Mouse (Mus musculus) stomach, embryonic 15.5 days (tissue): Measurements from ENCODE around the gene Depdc1b. TPM values are rescaled to one million over a fixed set of nuclear protein-coding genes. Genes with fewer than 3 reads are reported as not detected.

ENCODE experiments used
- ATAC-seq: fragments of 200-750 bp; cut with Nextera tagmentation; 2 replicates; pipeline ENCODE4 v1.8.0; 2017; ENCODE audit warnings: low read depth, moderate number of reproducible peaks, moderate TSS enrichment; ENCODE audit not compliant: insufficient read depth, low FRiP score
- H3K27ac ChIP-seq: fragments of 300-500 bp; sonication (generic); 2 replicates; pipeline ENCODE4 v1.5.1; 2015; ENCODE audit warnings: mild to moderate bottlenecking, inconsistent platforms
- H3K27me3 ChIP-seq: fragments of 300-500 bp; sonication (generic); replicated peaks from 2 replicates; pipeline ENCODE4 v1.6.1; 2015; ENCODE audit warnings: inconsistent platforms
- H3K36me3 ChIP-seq: fragments of 300-500 bp; sonication (generic); 2 replicates; pipeline ENCODE4 v1.6.1; 2015; ENCODE audit warnings: inconsistent platforms
- H3K4me1 ChIP-seq: fragments of 300-500 bp; sonication (generic); 2 replicates; pipeline ENCODE4 v1.6.1; 2015; ENCODE audit warnings: inconsistent platforms
- H3K4me2 ChIP-seq: fragments of 300-500 bp; sonication (generic); 2 replicates; pipeline ENCODE4 v1.6.1; 2015; ENCODE audit warnings: mild to moderate bottlenecking, inconsistent platforms
- H3K4me3 ChIP-seq: fragments of 300-500 bp; sonication (generic); replicated peaks from 2 replicates; pipeline ENCODE4 v1.5.1; 2015; ENCODE audit warnings: inconsistent platforms
- H3K9ac ChIP-seq: fragments of 300-500 bp; sonication (generic); 2 replicates; pipeline ENCODE4 v1.6.1; 2015; ENCODE audit warnings: inconsistent platforms
- H3K9me3 ChIP-seq: fragments of 300-500 bp; sonication (generic); 2 replicates; pipeline ENCODE4 v1.6.1; 2016; ENCODE audit warnings: inconsistent platforms
- WGBS: fragments of 180-500 bp; shearing (Covaris S2); methylation state at CpG from one replicate; pipeline ENCODE4 v1.1.7; 2015; 5-methylcytosine and 5-hydroxymethylcytosine counted together
- polyA plus RNA-seq: library from polyadenylated mRNA; unstranded; fragments of >200 nt; fragmentation: Nextera tagmentation; extraction: Ambion mirVana; gene quantifications from 2 replicates; pipeline ENCODE4 v1.2.1, GENCODE M21; 2015

The Depdc1b gene
- polyA plus RNA-seq, 1 experiment from 2014 or later, result 6.9 TPM

DNA sequence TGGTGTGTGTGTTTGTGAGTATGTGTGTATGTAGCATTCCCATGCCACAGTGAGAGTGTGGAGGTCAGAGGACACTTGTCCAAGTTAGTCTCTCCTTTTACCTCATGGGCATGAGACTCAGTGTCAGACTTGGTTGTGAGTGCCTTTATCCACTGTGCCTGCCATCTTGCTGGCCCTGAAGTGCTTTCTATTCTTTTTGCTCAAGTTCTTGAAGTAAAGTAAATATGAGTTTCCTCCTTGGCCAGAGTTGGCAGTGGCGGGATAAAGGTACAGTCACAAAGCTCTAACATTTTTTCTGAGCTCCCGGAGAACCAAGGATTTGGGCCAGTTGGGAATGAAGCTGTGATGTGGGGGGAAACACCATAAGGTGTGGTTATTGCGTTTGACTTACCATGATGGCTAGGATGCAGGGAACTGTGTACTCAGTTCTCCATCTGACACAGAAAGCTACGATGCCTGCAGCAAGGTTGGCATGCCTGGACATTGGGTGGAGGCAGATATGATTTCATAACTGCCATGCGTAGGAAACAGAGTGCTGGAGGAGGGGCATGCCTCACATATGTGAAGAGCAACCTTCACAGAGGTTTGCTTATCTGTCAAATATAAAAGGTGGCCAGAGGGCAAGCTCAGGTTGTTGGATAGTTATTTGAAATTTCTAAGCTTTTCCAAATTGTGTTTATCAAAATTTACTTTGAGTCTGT is 54.3 kb downstream of the Depdc1b start:
- Histone ChIP-seq H3K4me2 (no peak overlapping the region), H3K27me3 (no peaks in the 10 kb centered on the region), H3K27ac (no peak overlapping the region), H3K9ac (no peak overlapping the region), H3K9me3 (no peaks in the 10 kb centered on the region), H3K4me3 (no peak overlapping the region), H3K36me3 (peaks cover 10% of the 10 kb centered on the region; the same call in 1 of the 2 replicates), H3K4me1 (no peaks in the 10 kb centered on the region)
- WGBS, result 81% methylated on average over 5 of the region's 5 CpGs
- ATAC-seq, result no peak

- Histone ChIP-seq H3K27me3 (no peaks in the 10 kb centered on the region), H3K36me3 (peaks cover 8% of the 10 kb centered on the region; the same call in 1 of the 2 replicates), H3K9ac (no peak overlapping the region), H3K27ac (no peak overlapping the region), H3K4me3 (no peak overlapping the region), H3K4me2 (no peak overlapping the region), H3K4me1 (no peaks in the 10 kb centered on the region), H3K9me3 (no peaks in the 10 kb centered on the region)
- WGBS, result 70% methylated on average over 9 of the region's 9 CpGs
- ATAC-seq, result no peak
Observed at GRCm38 (mm10) chr13:108371352-108371921, 55.3 kb downstream of the Depdc1b start.

- Histone ChIP-seq H3K4me1 (no peaks in the 10 kb centered on the region), H3K27ac (no peak overlapping the region), H3K36me3 (peaks cover 8% of the 10 kb centered on the region; the same call in 1 of the 2 replicates), H3K9ac (no peak overlapping the region), H3K9me3 (no peaks in the 10 kb centered on the region), H3K4me3 (no peak overlapping the region), H3K27me3 (no peaks in the 10 kb centered on the region), H3K4me2 (no peak overlapping the region)
- WGBS, result 94% methylated on average over 1 of the region's 1 CpGs
- ATAC-seq, result no peak
Observed at GRCm38 (mm10) chr13:108373231-108373630, 57.1 kb downstream of the Depdc1b start.

DNA sequence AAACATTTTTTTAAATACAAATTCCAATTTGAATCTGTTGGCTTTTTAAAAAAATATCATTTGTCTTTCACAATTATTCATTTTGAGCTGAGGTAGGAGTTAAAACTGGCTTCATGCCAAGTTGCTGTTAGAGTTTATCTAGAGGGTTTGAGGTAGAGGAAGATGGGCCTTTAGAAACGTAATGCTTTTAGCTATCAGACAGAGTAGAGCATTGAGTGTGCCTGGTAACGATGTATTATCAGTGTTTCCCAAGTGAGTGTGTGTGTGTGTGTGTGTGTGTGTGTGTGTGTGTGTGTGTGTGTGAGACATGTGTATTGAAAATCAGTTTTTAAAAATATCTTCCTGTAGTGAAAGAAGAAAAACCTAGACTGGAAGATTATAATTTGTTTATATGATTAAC is 60.5 kb downstream of the Depdc1b start:
- Histone ChIP-seq H3K4me2 (no peak overlapping the region), H3K36me3 (peaks cover 8% of the 10 kb centered on the region; the same call in 1 of the 2 replicates), H3K9me3 (no peaks in the 10 kb centered on the region), H3K27ac (no peak overlapping the region), H3K4me1 (no peaks in the 10 kb centered on the region), H3K9ac (no peak overlapping the region), H3K27me3 (no peaks in the 10 kb centered on the region), H3K4me3 (no peak overlapping the region)
- 60% methylated on average over 2 of the region's 2 CpGs for WGBS
- no peak for ATAC-seq

DNA sequence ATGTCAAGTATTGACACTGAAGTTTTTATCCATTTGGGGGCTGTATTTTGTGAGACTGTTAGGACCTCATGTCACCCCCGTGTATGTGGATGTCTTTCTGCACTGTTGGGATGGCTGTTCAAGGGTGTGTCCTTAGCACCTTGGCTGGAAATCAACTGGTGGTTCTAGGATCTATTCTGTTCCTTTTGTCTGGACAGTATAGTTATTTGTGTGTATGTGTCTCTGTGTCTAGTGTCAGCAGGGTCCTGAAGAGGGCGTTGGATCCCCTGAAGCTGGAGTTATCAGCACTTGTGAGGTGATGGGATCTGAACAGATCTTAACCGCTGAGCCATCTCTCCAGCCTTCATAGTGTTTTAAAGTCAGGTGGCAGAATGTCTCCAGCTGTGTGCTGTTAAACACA is 65.0 kb downstream of the Depdc1b start:
- H3K4me2 ChIP-seq, result no peak overlapping the region
- H3K9ac ChIP-seq, result no peak overlapping the region
- no peaks in the 10 kb centered on the region for H3K27me3 ChIP-seq
- H3K4me1 ChIP-seq, result no peaks in the 10 kb centered on the region
- H3K9me3 ChIP-seq, result no peaks in the 10 kb centered on the region
- 91% methylated on average over 3 of the region's 3 CpGs for WGBS
- no peak overlapping the region for H3K4me3 ChIP-seq
- no peak overlapping the region for H3K27ac ChIP-seq
- no peak for ATAC-seq
- H3K36me3 ChIP-seq, result no peaks in the 10 kb centered on the region

DNA sequence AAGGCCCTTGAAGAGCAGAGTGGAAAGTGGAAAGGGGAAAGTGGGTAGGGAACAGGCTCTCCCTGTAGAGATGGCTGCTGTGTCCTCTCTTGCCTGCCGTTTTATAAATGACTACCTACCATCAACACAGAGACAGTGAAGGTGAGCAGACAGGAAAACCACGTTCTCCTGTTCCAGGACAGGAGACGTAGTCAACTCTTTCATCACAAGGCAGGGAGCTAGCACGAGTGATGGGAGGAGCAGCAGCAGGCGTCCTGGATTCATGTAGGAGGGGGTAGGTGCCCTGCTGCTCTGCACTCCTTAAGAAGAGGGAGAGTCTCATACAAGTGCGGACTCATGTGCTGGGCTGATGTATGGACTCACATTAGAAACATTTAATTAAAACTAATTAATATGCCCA is 66.9 kb downstream of the Depdc1b start:
- Histone ChIP-seq H3K27ac (no peak overlapping the region), H3K4me1 (no peaks in the 10 kb centered on the region), H3K27me3 (no peaks in the 10 kb centered on the region), H3K9me3 (no peaks in the 10 kb centered on the region), H3K9ac (no peak overlapping the region), H3K4me3 (no peak overlapping the region), H3K36me3 (no peaks in the 10 kb centered on the region), H3K4me2 (no peak overlapping the region)
- ATAC-seq, result no peak
- 81% methylated on average over 6 of the region's 6 CpGs for WGBS

GRCm38 (mm10) chr13:108386058-108386457 is 69.9 kb downstream of the Depdc1b start:
- Histone ChIP-seq H3K9me3 (no peaks in the 10 kb centered on the region), H3K9ac (no peak overlapping the region), H3K36me3 (no peaks in the 10 kb centered on the region), H3K27ac (no peak overlapping the region), H3K4me1 (no peaks in the 10 kb centered on the region), H3K4me2 (no peak overlapping the region), H3K4me3 (no peak overlapping the region), H3K27me3 (no peaks in the 10 kb centered on the region)
- ATAC-seq, result no peak
- 67% methylated on average over 9 of the region's 9 CpGs for WGBS

GRCm38 (mm10) chr13:108390565-108390964 is 74.4 kb downstream of the Depdc1b start:
- WGBS, result 10% methylated on average over 1 of the region's 1 CpGs
- H3K4me1 ChIP-seq, result no peaks in the 10 kb centered on the region
- no peaks in the 10 kb centered on the region for H3K9me3 ChIP-seq
- H3K4me3 ChIP-seq, result no peak overlapping the region
- H3K27ac ChIP-seq, result no peak overlapping the region
- H3K27me3 ChIP-seq, result no peaks in the 10 kb centered on the region
- H3K36me3 ChIP-seq, result no peaks in the 10 kb centered on the region
- H3K9ac ChIP-seq, result no peak overlapping the region
- no peak overlapping the region for H3K4me2 ChIP-seq
- no peak for ATAC-seq

DNA sequence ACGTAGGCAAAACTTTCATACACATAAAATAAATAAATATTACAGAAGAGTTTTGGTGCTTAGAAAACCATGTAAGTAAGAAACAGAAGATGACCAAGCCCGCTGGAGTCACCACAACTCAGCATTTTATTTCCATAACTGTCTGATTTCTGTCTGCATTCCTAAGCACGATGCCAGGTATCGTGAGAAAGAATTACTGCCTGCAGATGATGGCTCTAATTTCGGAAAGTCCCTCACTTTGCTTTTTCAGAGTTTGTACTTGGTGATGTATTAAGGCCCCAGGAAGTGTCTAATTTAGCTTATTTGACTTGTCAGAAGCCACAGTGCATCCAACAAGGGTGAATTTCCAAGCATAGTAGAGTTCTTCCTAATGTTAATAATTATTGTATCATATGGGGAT is 87.1 kb downstream of the Depdc1b start:
- no peak for ATAC-seq
- Histone ChIP-seq H3K27me3 (no peaks in the 10 kb centered on the region), H3K4me2 (no peak overlapping the region), H3K9me3 (no peaks in the 10 kb centered on the region), H3K27ac (no peak overlapping the region), H3K36me3 (no peaks in the 10 kb centered on the region), H3K4me1 (no peaks in the 10 kb centered on the region), H3K9ac (no peak overlapping the region), H3K4me3 (no peak overlapping the region)
- WGBS, result 87% methylated on average over 5 of the region's 5 CpGs

DNA sequence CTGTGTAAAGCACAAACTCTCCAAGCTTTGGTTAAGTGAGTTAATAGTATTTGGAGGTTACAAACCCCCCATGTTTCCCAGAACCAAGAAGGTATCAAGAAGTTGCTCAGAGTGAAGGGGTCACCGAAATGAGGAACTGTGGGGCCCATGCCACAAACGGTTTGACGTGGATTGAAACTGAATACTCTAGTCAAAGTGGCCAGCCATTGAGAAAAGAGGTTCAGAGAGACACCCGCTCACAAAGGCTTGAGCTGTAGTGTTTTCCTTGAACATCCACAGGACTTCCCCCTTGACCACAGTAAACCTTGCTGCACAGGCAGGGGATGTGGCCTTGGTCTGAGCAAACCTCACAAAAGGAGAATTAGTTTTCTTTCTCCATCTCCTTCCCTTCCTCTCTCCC is 88.2 kb downstream of the Depdc1b start:
- Histone ChIP-seq H3K27me3 (no peaks in the 10 kb centered on the region), H3K4me3 (no peak overlapping the region), H3K36me3 (no peaks in the 10 kb centered on the region), H3K9me3 (no peaks in the 10 kb centered on the region), H3K4me1 (no peaks in the 10 kb centered on the region), H3K4me2 (no peak overlapping the region), H3K27ac (no peak overlapping the region), H3K9ac (no peak overlapping the region)
- WGBS, result 91% methylated on average over 4 of the region's 4 CpGs
- ATAC-seq, result no peak

DNA sequence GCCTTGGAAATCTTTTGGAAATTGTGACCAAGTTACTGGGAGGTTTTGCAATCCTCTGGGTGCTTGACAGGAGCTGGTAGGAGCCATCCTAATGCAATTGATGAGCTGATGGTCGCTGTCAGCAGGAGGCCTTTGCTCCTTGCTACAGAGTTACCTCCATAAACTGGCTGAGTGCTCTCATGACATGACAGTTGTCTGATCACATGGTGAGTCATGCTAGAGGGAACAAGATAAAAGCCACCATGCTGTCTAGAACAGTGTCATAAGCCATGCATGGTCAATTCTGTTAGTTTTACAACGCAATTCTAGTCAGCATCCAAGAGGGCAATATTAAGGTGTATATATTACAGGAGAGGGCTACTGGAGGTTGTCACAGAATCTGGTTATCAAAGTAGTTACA is 99.3 kb downstream of the Depdc1b start:
- Histone ChIP-seq H3K36me3 (no peaks in the 10 kb centered on the region), H3K9ac (no peak overlapping the region), H3K4me3 (no peak overlapping the region), H3K27me3 (no peaks in the 10 kb centered on the region), H3K9me3 (no peaks in the 10 kb centered on the region), H3K4me1 (no peaks in the 10 kb centered on the region), H3K27ac (no peak overlapping the region), H3K4me2 (no peak overlapping the region)
- WGBS, result 79% methylated on average over 2 of the region's 2 CpGs
- ATAC-seq, result no peak

- no peak for ATAC-seq
- no peaks in the 10 kb centered on the region for H3K4me1 ChIP-seq
- no peaks in the 10 kb centered on the region for H3K9me3 ChIP-seq
- H3K9ac ChIP-seq, result no peak overlapping the region
- H3K4me2 ChIP-seq, result no peak overlapping the region
- no peaks in the 10 kb centered on the region for H3K27me3 ChIP-seq
- WGBS, result 64% methylated on average over 1 of the region's 1 CpGs
- H3K36me3 ChIP-seq, result no peaks in the 10 kb centered on the region
- H3K4me3 ChIP-seq, result no peak overlapping the region
- no peak overlapping the region for H3K27ac ChIP-seq
Observed at GRCm38 (mm10) chr13:108418741-108419507, 102.8 kb downstream of the Depdc1b start.
